ENCODE assay signal across 8 mouse cellular contexts in genomic region chr9:50603189-50603997, GRCm38 (mm10). TPM values are rescaled to one million over a fixed set of nuclear protein-coding genes. Genes with fewer than 3 reads are reported as not detected.
DNase-seq lines count a peak whose midpoint lies in the region; ATAC-seq lines count a peak whose summit lies in the region.

TSS of gene Sdhd (minus strand) at chr9:50603812.
TSS of gene Timm8b (plus strand) at chr9:50603910.

- no peaks in the 10 kb centered on the region for H3K27me3 ChIP-seq in forebrain, embryonic 14.5 days (replicated peaks; ENCODE audit: control insufficient read depth, insufficient read depth, low read length)
- no peaks in the 10 kb centered on the region for H3K27me3 ChIP-seq in neural tube, embryonic 15.5 days (replicated peaks)

- H3K9me3 ChIP-seq in forebrain, embryonic 14.5 days (replicated peaks; ENCODE audit: control insufficient read depth, low read length): no peaks in the 10 kb centered on the region
- no peaks in the 10 kb centered on the region for H3K9me3 ChIP-seq in neural tube, embryonic 15.5 days (replicated peaks)

- peak; percentile 98 for ATAC-seq in forebrain, embryonic 14.5 days
- peak; percentile 98 for ATAC-seq in neural tube, embryonic 15.5 days (ENCODE audit: low FRiP score)

- intact Hi-C loops in heart, postnatal 14 days (cut with DNase I): no loop called here

- H3K9ac ChIP-seq in forebrain, embryonic 14.5 days (ENCODE audit: low read length): peak within 1 kb of the TSS; percentile 85
- peak within 1 kb of the TSS; percentile 97 for H3K9ac ChIP-seq in neural tube, embryonic 15.5 days (replicated peaks)

- peak within 1 kb of the TSS; percentile 67 for H3K4me3 ChIP-seq in forebrain, embryonic 14.5 days (ENCODE audit: low read depth, low read length)
- H3K4me3 ChIP-seq in neural tube, embryonic 15.5 days (replicated peaks): peak within 1 kb of the TSS; percentile 94

- peaks cover 47% of the 10 kb centered on the region for H3K36me3 ChIP-seq in forebrain, embryonic 14.5 days (ENCODE audit: control insufficient read depth, insufficient read depth, low read length)
- H3K36me3 ChIP-seq in neural tube, embryonic 15.5 days: peaks cover 45% of the 10 kb centered on the region

- peak within 1 kb of the TSS; percentile 95 for H3K4me2 ChIP-seq in forebrain, embryonic 14.5 days (ENCODE audit: low read length)
- H3K4me2 ChIP-seq in neural tube, embryonic 15.5 days: peak within 1 kb of the TSS; percentile 88

- WGBS in forebrain, embryonic 14.5 days: 1% methylated on average over 48 of the region's 48 CpGs
- WGBS in neural tube, embryonic 15.5 days: under 1% methylated on average over 48 of the region's 48 CpGs

- peak; percentile 97 for DNase-seq in ES-CJ7 (ENCODE audit: low read depth, low spot score)
- peak; percentile 92 for DNase-seq in cerebellum, adult 11 months
- peak; percentile 99 for DNase-seq in forebrain, embryonic 14.5 days (ENCODE audit: low spot score)
- peak; percentile 93 for DNase-seq in heart, postnatal 14 days
- DNase-seq in layer of hippocampus, adult 11-12 months (ENCODE audit: low spot score): peak; percentile 96
- peak; percentile 94 to 96 for DNase-seq in lung, adult 18-20 months
- peak; percentile 94 for DNase-seq in testis, postnatal 14 days (ENCODE audit: low spot score)

- peak within 1 kb of the TSS; percentile 76 for H3K27ac ChIP-seq in forebrain, embryonic 14.5 days (ENCODE audit: low read depth, low read length)
- H3K27ac ChIP-seq in neural tube, embryonic 15.5 days (replicated peaks): peak within 1 kb of the TSS; percentile 91

- peaks cover 18% of the 10 kb centered on the region for H3K4me1 ChIP-seq in forebrain, embryonic 14.5 days (ENCODE audit: control insufficient read depth, insufficient read depth, low read length)
- peaks cover 36% of the 10 kb centered on the region for H3K4me1 ChIP-seq in neural tube, embryonic 15.5 days

RNA-seq across cellular contexts. Expression of gene Sdhd, which starts in this region (rescaled TPM):
- polyA plus RNA-seq in forebrain, embryonic 14.5 days (2014; fragmentation: Nextera tagmentation; extraction: Ambion mirVana): 261 and 273 TPM in 2 replicates
- 100 to 1,000 TPM; 724 to 738 TPM for total RNA-seq in heart, postnatal 14 days (2021)
- 298 and 311 TPM in 2 replicates for polyA plus RNA-seq in neural tube, embryonic 15.5 days (2015; fragmentation: Nextera tagmentation; extraction: Ambion mirVana)

RNA-seq across cellular contexts. Expression of gene Timm8b, which starts in this region (rescaled TPM):
- polyA plus RNA-seq in forebrain, embryonic 14.5 days (2014; fragmentation: Nextera tagmentation; extraction: Ambion mirVana): 388 and 475 TPM in 2 replicates
- total RNA-seq in heart, postnatal 14 days (2021): 100 to 1,000 TPM; 216 to 232 TPM
- 341 and 407 TPM in 2 replicates for polyA plus RNA-seq in neural tube, embryonic 15.5 days (2015; fragmentation: Nextera tagmentation; extraction: Ambion mirVana)

Comparison
In these comparisons a context has a peak if more than half of its experiments do, and no peak if none do; other contexts are left out.
1. Peak in every context shown above with its lines: DNase-seq, ATAC-seq, H3K4me3 ChIP-seq and H3K27ac ChIP-seq.